Mouse (Mus musculus) urinary bladder, postnatal 10 days (tissue): ENCODE data around the gene Pbld2.
"Not testable (repeated sequence)": the region's sequence is repeated elsewhere in the genome, so short reads cannot be mapped to it uniquely, and the experiment has no call there.

ENCODE experiments used
- DNase-seq: peaks from one replicate; pipeline ENCODE4 v3.0.0; 2022; ENCODE audit warnings: low spot score

The Pbld2 gene

GRCm38 (mm10) chr10:63025491-63026011 is 1.4 kb downstream of the Pbld2 start:
- no peak for DNase-seq

GRCm38 (mm10) chr10:63026156-63026794 is 2.2 kb downstream of the Pbld2 start:
- no peak for DNase-seq

- DNase-seq: no peak
Observed at GRCm38 (mm10) chr10:63026795-63027160, 2.7 kb downstream of the Pbld2 start.

GRCm38 (mm10) chr10:63027376-63028161 is 3.5 kb downstream of the Pbld2 start:
- no peak for DNase-seq

- DNase-seq: no peak
Observed at GRCm38 (mm10) chr10:63028396-63028795, 4.3 kb downstream of the Pbld2 start.

- no peak for DNase-seq
Observed at GRCm38 (mm10) chr10:63032267-63032666, 8.2 kb downstream of the Pbld2 start.

- no peak for DNase-seq
Observed at GRCm38 (mm10) chr10:63032956-63033355, 8.8 kb downstream of the Pbld2 start.

- DNase-seq: no peak
Observed at GRCm38 (mm10) chr10:63038571-63039320, 14.6 kb downstream of the Pbld2 start.

- no peak for DNase-seq
Observed at GRCm38 (mm10) chr10:63039867-63040628, 15.9 kb downstream of the Pbld2 start.

GRCm38 (mm10) chr10:63043154-63043553 is 19.0 kb downstream of the Pbld2 start:
- DNase-seq: no peak

GRCm38 (mm10) chr10:63047751-63048150 is 23.6 kb downstream of the Pbld2 start:
- DNase-seq: no peak

GRCm38 (mm10) chr10:63049106-63049505 is 25.0 kb downstream of the Pbld2 start:
- no peak for DNase-seq

GRCm38 (mm10) chr10:63051267-63051666 is 27.2 kb downstream of the Pbld2 start:
- DNase-seq: no peak

GRCm38 (mm10) chr10:63052011-63052410 is 27.9 kb downstream of the Pbld2 start:
- no peak for DNase-seq

GRCm38 (mm10) chr10:63053007-63053406 is 28.9 kb downstream of the Pbld2 start:
- DNase-seq: no peak

GRCm38 (mm10) chr10:63054071-63054470 is 30.0 kb downstream of the Pbld2 start:
- DNase-seq: not testable (repeated sequence)

GRCm38 (mm10) chr10:63054586-63054985 is 30.5 kb downstream of the Pbld2 start:
- no peak for DNase-seq

- DNase-seq: no peak
Observed at GRCm38 (mm10) chr10:63056966-63057750, 33.0 kb downstream of the Pbld2 start.

GRCm38 (mm10) chr10:63059862-63060261 is 35.7 kb downstream of the Pbld2 start, which contains the start of gene Pbld1:
Gene Pbld1 (plus strand): TSS chr10:63060162.
- DNase-seq: no peak

GRCm38 (mm10) chr10:63060406-63060805 is 36.3 kb downstream of the Pbld2 start:
- DNase-seq: no peak

GRCm38 (mm10) chr10:63061266-63061665 is 37.2 kb downstream of the Pbld2 start:
- DNase-seq: no peak
